8 mouse cellular contexts compared by ENCODE assay signal in genomic region chr11:79973133-79973532, GRCm38 (mm10). TPM values are rescaled to one million over a fixed set of nuclear protein-coding genes. Genes with fewer than 3 reads are reported as not detected.
DNase-seq lines count a peak whose midpoint lies in the region; ATAC-seq and TF ChIP-seq lines count a peak whose summit lies in the region.

No protein-coding gene starts in this region.

- peak overlapping the region; percentile 54 for H3K4me3 ChIP-seq in heart, embryonic 15.5 days
- peak overlapping the region; percentile 48; the same call in 1 of the 2 replicates for H3K4me3 ChIP-seq in cortical plate, adult 2 months (ENCODE audit: insufficient read depth, low read length)
- peak overlapping the region; percentile 52 for H3K4me3 ChIP-seq in midbrain, embryonic 15.5 days

- no peaks in the 10 kb centered on the region for H3K9me3 ChIP-seq in heart, embryonic 15.5 days (replicated peaks)
- no peaks in the 10 kb centered on the region for H3K9me3 ChIP-seq in midbrain, embryonic 15.5 days

- ATAC-seq in heart, embryonic 15.5 days (replicated peaks; ENCODE audit: insufficient number of reproducible peaks, insufficient read depth, low FRiP score, low read depth), result no peak
- no peak for ATAC-seq in midbrain, embryonic 15.5 days (replicated peaks)

- peaks cover 20% of the 10 kb centered on the region for H3K27me3 ChIP-seq in heart, embryonic 15.5 days
- H3K27me3 ChIP-seq in midbrain, embryonic 15.5 days (replicated peaks), result no peaks in the 10 kb centered on the region

- no peaks in the 10 kb centered on the region for H3K36me3 ChIP-seq in heart, embryonic 15.5 days
- no peaks in the 10 kb centered on the region for H3K36me3 ChIP-seq in midbrain, embryonic 15.5 days (replicated peaks)

- WGBS in heart, embryonic 15.5 days, result 21% methylated on average over 8 of the region's 8 CpGs
- 23% methylated on average over 8 of the region's 8 CpGs for WGBS in midbrain, embryonic 15.5 days

- no peak for TF ChIP-seq POLR2A in cortical plate, adult 2 months (IDR thresholded peaks at IDR 0.05; ENCODE audit: extremely low read depth, insufficient read depth, low read length)

- peak overlapping the region; percentile 87 for H3K4me2 ChIP-seq in heart, embryonic 15.5 days
- H3K4me2 ChIP-seq in midbrain, embryonic 15.5 days, result peak overlapping the region; percentile 85

- peaks cover 11% of the 10 kb centered on the region for H3K4me1 ChIP-seq in heart, embryonic 15.5 days (replicated peaks)
- H3K4me1 ChIP-seq in cortical plate, adult 2 months (ENCODE audit: control insufficient read depth, insufficient read depth, low read length), result no peaks in the 10 kb centered on the region
- peaks cover 17% of the 10 kb centered on the region for H3K4me1 ChIP-seq in midbrain, embryonic 15.5 days

- no peak for TF ChIP-seq CTCF in cortical plate, adult 2 months (IDR thresholded peaks at IDR 0.05; ENCODE audit: extremely low read depth, insufficient read depth, low read length)

- H3K9ac ChIP-seq in heart, embryonic 15.5 days, result no peak overlapping the region
- no peak overlapping the region for H3K9ac ChIP-seq in midbrain, embryonic 15.5 days

- no peak overlapping the region for H3K27ac ChIP-seq in heart, embryonic 15.5 days
- H3K27ac ChIP-seq in cortical plate, adult 2 months (ENCODE audit: insufficient read depth, low read length), result no peak overlapping the region
- no peak overlapping the region for H3K27ac ChIP-seq in midbrain, embryonic 15.5 days

- DNase-seq in heart, adult 9 months (ENCODE audit: low spot score in 2 of 2), result no peak
- DNase-seq in induced T-regulatory cell, adult 2 months (ENCODE audit: low read depth), result peak; percentile 69
- DNase-seq in right cerebral cortex, postnatal 4 days, result no peak
- no peak for DNase-seq in cerebellum, postnatal 4 days (ENCODE audit: low spot score in 2 of 2)
- no peak for DNase-seq in lung, postnatal 25 days (ENCODE audit: low spot score)

RNA-seq across cellular contexts. Expression of gene Utp6, which starts 10.9 kb away (rescaled TPM):
- polyA plus RNA-seq in heart, embryonic 15.5 days (2015; fragmentation: Nextera tagmentation; extraction: Ambion mirVana), result 28.0 and 33.4 TPM in 2 replicates
- polyA plus RNA-seq in cortical plate, adult 2 months (2012; rRNA removed), result 19.4 and 24.3 TPM in 2 replicates
- polyA plus RNA-seq in midbrain, embryonic 15.5 days (2015; fragmentation: Nextera tagmentation; extraction: Ambion mirVana), result 36.2 and 37.0 TPM in 2 replicates

RNA-seq across cellular contexts. Expression of gene Suz12, which starts 19.8 kb away (rescaled TPM):
- polyA plus RNA-seq in heart, embryonic 15.5 days (2015; fragmentation: Nextera tagmentation; extraction: Ambion mirVana), result 14.2 and 15.1 TPM in 2 replicates
- 16.2 and 16.6 TPM in 2 replicates for polyA plus RNA-seq in cortical plate, adult 2 months (2012; rRNA removed)
- 12.6 and 13.8 TPM in 2 replicates for polyA plus RNA-seq in midbrain, embryonic 15.5 days (2015; fragmentation: Nextera tagmentation; extraction: Ambion mirVana)
